Mouse (Mus musculus): Measurements from ENCODE around the gene Cass4.

DNA sequence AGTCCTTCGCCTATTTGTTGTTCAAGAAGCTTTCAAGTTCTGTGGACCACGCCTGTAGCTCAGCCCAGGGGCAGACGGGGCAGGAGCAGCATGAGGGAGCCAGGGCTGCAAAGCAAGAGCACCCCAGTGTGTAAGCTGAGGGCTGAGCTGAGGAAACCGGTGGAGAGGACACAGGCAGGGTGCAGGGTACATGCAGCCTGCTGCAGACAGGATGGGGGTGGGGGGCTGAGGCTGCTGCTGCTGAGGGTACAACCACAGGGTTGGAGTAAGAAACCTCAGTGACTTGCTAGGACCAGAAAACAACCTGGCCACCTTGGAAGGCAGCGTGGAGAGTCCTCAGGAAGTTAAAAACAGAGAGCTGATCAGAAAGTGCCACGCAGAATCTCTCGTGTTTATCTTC, 86.7 kb downstream of the Cass4 start:
- TF ChIP-seq CTCF (IDR thresholded peaks at IDR 0.05): no peak
- no peak for TF ChIP-seq POLR2A (IDR thresholded peaks at IDR 0.05; ENCODE audit: insufficient read depth, low read depth, low read length)
